Mouse (Mus musculus): ENCODE measurements around the gene Pigv. TPM values are rescaled to one million over a fixed set of nuclear protein-coding genes. Genes with fewer than 3 reads are reported as not detected.

The Pigv gene
- polyA plus RNA-seq, 1 experiment from 2014 or later = 20.4 TPM

- Histone ChIP-seq H3K27me3 (no peaks in the 10 kb centered on the region), H3K27ac (peak overlapping the region; percentile 73), H3K4me2 (replicated peaks) (peak overlapping the region; percentile 88), H3K9me3 (no peaks in the 10 kb centered on the region), H3K36me3 (no peaks in the 10 kb centered on the region), H3K4me1 (peaks cover 21% of the 10 kb centered on the region), H3K4me3 (peak overlapping the region; percentile 70), H3K9ac (peak overlapping the region; percentile 91)
- WGBS = 2% methylated on average over 63 of the region's 69 CpGs
- ATAC-seq (ENCODE audit: insufficient number of reproducible peaks, insufficient read depth, low FRiP score, low TSS enrichment) = 0 out of 2 replicates have a peak, but pooled peaks have one; percentile 36
Measured at GRCm38 (mm10) chr4:133632483-133633327, 39.7 kb downstream of the Pigv start.

GRCm38 (mm10) chr4:133631769-133632411 is 40.6 kb downstream of the Pigv start:
- 0 out of 2 replicates have a peak, but pooled peaks have one; percentile 6 for ATAC-seq (ENCODE audit: insufficient number of reproducible peaks, insufficient read depth, low FRiP score, low TSS enrichment)
- 48% methylated on average over 9 of the region's 9 CpGs for WGBS
- Histone ChIP-seq H3K27me3 (no peaks in the 10 kb centered on the region), H3K27ac (0 out of 2 replicates have a peak overlapping the region, but pooled peaks have one; percentile 51), H3K9ac (peak overlapping the region; percentile 91), H3K4me3 (peak overlapping the region; percentile 70), H3K4me2 (replicated peaks) (peak overlapping the region; percentile 88), H3K4me1 (peaks cover 21% of the 10 kb centered on the region), H3K36me3 (peaks cover 3% of the 10 kb centered on the region; the same call in 1 of the 2 replicates), H3K9me3 (no peaks in the 10 kb centered on the region)

GRCm38 (mm10) chr4:133631071-133631768 is 41.2 kb downstream of the Pigv start:
- Histone ChIP-seq H3K27me3 (no peaks in the 10 kb centered on the region), H3K4me3 (peak overlapping the region; percentile 3; the same call in 1 of the 2 replicates), H3K4me1 (peaks cover 21% of the 10 kb centered on the region), H3K4me2 (replicated peaks) (peak overlapping the region; percentile 88; the same call in 1 of the 2 replicates), H3K27ac (no peak overlapping the region), H3K9ac (no peak overlapping the region), H3K36me3 (peaks cover 10% of the 10 kb centered on the region; the same call in 1 of the 2 replicates), H3K9me3 (no peaks in the 10 kb centered on the region)
- ATAC-seq (ENCODE audit: insufficient number of reproducible peaks, insufficient read depth, low FRiP score, low TSS enrichment) = no peak
- WGBS = 78% methylated on average over 14 of the region's 14 CpGs

- no peak overlapping the region for H3K9ac ChIP-seq
- H3K4me2 ChIP-seq (replicated peaks) = no peak overlapping the region
- H3K9me3 ChIP-seq = no peaks in the 10 kb centered on the region
- no peak overlapping the region for H3K27ac ChIP-seq
- no peaks in the 10 kb centered on the region for H3K27me3 ChIP-seq
- H3K36me3 ChIP-seq = peaks cover 18% of the 10 kb centered on the region
- H3K4me1 ChIP-seq = peaks cover 21% of the 10 kb centered on the region
- H3K4me3 ChIP-seq = no peak overlapping the region
- WGBS = 90% methylated on average over 8 of the region's 8 CpGs
- no peak for ATAC-seq (ENCODE audit: insufficient number of reproducible peaks, insufficient read depth, low FRiP score, low TSS enrichment)
Measured at GRCm38 (mm10) chr4:133630326-133630920, 42.0 kb downstream of the Pigv start.

DNA sequence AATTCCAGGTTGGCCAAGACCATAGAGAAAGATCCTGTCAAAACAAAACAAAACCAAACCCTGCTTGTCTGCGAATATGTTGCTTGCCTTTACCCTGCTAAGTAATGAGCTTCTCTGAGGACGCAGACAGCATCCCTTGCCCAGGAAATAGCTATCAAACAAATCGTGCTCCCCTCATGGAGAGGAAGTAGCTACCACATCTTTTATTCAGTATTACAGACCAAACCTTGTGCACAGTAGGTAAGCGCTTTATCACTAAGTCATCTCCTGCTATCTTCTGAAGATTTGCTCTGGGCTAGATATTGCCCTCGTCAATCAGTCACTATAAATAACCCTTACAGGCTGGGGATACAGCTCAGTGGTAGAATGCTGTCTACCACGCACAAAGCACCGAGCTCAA is 43.3 kb downstream of the Pigv start:
- 89% methylated on average over 7 of the region's 7 CpGs for WGBS
- peaks cover 21% of the 10 kb centered on the region for H3K4me1 ChIP-seq
- H3K9ac ChIP-seq = no peak overlapping the region
- no peak overlapping the region for H3K27ac ChIP-seq
- H3K4me2 ChIP-seq (replicated peaks) = no peak overlapping the region
- no peak for ATAC-seq (ENCODE audit: insufficient number of reproducible peaks, insufficient read depth, low FRiP score, low TSS enrichment)
- H3K9me3 ChIP-seq = no peaks in the 10 kb centered on the region
- H3K27me3 ChIP-seq = no peaks in the 10 kb centered on the region
- H3K4me3 ChIP-seq = no peak overlapping the region
- H3K36me3 ChIP-seq = peaks cover 28% of the 10 kb centered on the region

GRCm38 (mm10) chr4:133628517-133628916 is 43.9 kb downstream of the Pigv start:
- Histone ChIP-seq H3K27me3 (no peaks in the 10 kb centered on the region), H3K4me1 (peaks cover 21% of the 10 kb centered on the region), H3K36me3 (peaks cover 34% of the 10 kb centered on the region), H3K9me3 (no peaks in the 10 kb centered on the region), H3K4me2 (replicated peaks) (no peak overlapping the region), H3K27ac (no peak overlapping the region), H3K9ac (no peak overlapping the region), H3K4me3 (no peak overlapping the region)
- no peak for ATAC-seq (ENCODE audit: insufficient number of reproducible peaks, insufficient read depth, low FRiP score, low TSS enrichment)
- WGBS = 67% methylated on average over 2 of the region's 2 CpGs

DNA sequence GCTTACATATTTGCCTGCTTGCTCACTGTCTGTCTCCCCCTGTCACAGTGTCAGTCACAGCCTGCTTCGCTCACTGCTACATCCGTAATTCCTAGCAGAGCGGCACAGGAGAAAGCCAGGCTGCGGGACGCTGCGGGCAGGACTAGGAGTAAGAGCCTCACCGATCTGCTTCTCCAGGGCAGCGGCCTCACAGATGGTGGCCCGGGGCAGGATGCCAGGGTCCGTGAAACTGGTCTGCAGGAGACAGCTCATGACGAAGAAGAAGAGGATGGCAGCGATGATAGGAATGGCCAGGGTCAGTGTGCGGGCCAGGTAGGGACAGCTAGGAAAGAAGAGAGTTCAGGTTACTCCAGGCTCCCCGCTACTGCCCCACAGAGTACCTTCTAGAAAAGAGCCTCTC is 45.4 kb downstream of the Pigv start:
- no peak for ATAC-seq (ENCODE audit: insufficient number of reproducible peaks, insufficient read depth, low FRiP score, low TSS enrichment)
- no peak overlapping the region for H3K27ac ChIP-seq
- H3K4me1 ChIP-seq = peaks cover 15% of the 10 kb centered on the region
- WGBS = 90% methylated on average over 14 of the region's 14 CpGs
- no peaks in the 10 kb centered on the region for H3K9me3 ChIP-seq
- H3K36me3 ChIP-seq = peaks cover 34% of the 10 kb centered on the region
- H3K9ac ChIP-seq = no peak overlapping the region
- no peaks in the 10 kb centered on the region for H3K27me3 ChIP-seq
- H3K4me3 ChIP-seq = no peak overlapping the region
- H3K4me2 ChIP-seq (replicated peaks) = no peak overlapping the region

DNA sequence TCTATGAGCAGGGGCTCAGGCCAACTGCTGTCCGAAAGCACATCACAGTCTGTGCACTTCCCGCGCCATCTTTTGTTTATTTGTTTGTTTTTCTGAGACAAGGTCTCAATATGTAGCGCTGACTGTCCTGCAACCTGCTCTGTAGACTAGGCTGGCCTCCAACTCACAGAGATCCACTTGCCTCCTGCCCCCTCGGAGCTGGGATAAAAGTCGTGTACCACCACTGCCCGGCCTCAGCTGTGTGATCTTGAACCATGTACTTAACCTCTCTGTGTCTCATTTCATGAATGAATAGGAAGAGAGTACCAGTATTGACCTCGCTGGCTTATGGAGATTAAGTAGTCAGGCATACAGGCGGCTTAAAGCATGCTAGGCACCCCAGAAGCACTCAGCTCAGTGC is 45.8 kb downstream of the Pigv start:
- no peak overlapping the region for H3K27ac ChIP-seq
- H3K27me3 ChIP-seq = no peaks in the 10 kb centered on the region
- H3K9ac ChIP-seq = no peak overlapping the region
- peaks cover 10% of the 10 kb centered on the region; the same call in 1 of the 2 replicates for H3K4me1 ChIP-seq
- no peak for ATAC-seq (ENCODE audit: insufficient number of reproducible peaks, insufficient read depth, low FRiP score, low TSS enrichment)
- no peak overlapping the region for H3K4me2 ChIP-seq (replicated peaks)
- H3K4me3 ChIP-seq = no peak overlapping the region
- H3K36me3 ChIP-seq = peaks cover 34% of the 10 kb centered on the region
- WGBS = 91% methylated on average over 9 of the region's 9 CpGs
- no peaks in the 10 kb centered on the region for H3K9me3 ChIP-seq

DNA sequence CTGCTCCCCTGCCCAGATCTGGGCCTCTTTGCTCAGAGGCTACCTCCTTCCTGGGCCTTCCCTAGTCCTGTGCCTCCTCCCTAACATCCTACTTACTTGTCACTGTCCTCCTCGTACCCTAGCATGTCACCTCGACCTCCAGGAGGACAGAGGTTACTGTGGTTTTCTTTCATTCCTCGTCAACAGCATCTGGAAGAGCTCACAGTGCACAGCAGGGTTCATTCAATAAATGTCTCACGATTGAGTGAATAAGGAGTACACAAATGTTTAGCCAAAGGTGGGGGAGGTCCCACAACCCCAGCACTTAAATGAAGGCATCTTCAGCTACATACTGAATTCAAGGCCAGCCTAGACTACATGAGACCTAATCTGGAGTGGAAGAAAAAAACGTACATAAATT is 46.2 kb downstream of the Pigv start:
- Histone ChIP-seq H3K9me3 (no peaks in the 10 kb centered on the region), H3K36me3 (peaks cover 36% of the 10 kb centered on the region), H3K27me3 (no peaks in the 10 kb centered on the region), H3K4me1 (peaks cover 6% of the 10 kb centered on the region; the same call in 1 of the 2 replicates), H3K4me2 (replicated peaks) (no peak overlapping the region), H3K9ac (no peak overlapping the region), H3K27ac (no peak overlapping the region), H3K4me3 (no peak overlapping the region)
- ATAC-seq (ENCODE audit: insufficient number of reproducible peaks, insufficient read depth, low FRiP score, low TSS enrichment) = no peak
- 44% methylated on average over 5 of the region's 5 CpGs for WGBS

DNA sequence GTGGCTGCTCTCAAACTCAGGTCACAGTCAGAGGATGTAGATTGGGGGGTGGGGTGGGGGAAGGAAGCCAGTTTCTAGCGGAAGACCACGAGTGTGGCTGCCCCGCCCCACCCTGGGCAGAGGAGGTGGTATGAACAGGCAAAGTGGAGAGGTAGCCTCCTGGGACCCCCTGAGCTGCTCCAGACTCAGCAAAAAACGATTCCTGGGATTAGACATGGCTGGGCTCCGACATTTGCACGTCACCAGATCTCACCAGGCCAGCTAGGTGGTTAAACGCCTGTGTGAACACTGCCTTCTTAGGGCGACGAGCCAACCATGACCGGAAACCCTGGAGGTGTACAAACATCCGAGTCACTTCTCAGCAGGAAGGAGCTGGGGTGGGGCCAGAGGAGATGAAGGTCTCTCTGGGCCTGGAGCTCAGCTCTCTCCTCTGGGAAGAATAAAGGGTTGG is 46.8 kb downstream of the Pigv start:
- 50% methylated on average over 11 of the region's 11 CpGs for WGBS
- no peak for ATAC-seq (ENCODE audit: insufficient number of reproducible peaks, insufficient read depth, low FRiP score, low TSS enrichment)
- no peaks in the 10 kb centered on the region for H3K27me3 ChIP-seq
- H3K4me2 ChIP-seq (replicated peaks) = no peak overlapping the region
- H3K9ac ChIP-seq = no peak overlapping the region
- H3K4me1 ChIP-seq = peaks cover under 1% of the 10 kb centered on the region; the same call in 1 of the 2 replicates
- 0 out of 2 replicates have a peak overlapping the region, but pooled peaks have one; percentile 30 for H3K27ac ChIP-seq
- peaks cover 40% of the 10 kb centered on the region for H3K36me3 ChIP-seq
- H3K4me3 ChIP-seq = no peak overlapping the region
- H3K9me3 ChIP-seq = no peaks in the 10 kb centered on the region

GRCm38 (mm10) chr4:133624830-133625229 is 47.6 kb downstream of the Pigv start:
- Histone ChIP-seq H3K36me3 (peaks cover 40% of the 10 kb centered on the region), H3K4me3 (no peak overlapping the region), H3K9me3 (no peaks in the 10 kb centered on the region), H3K4me1 (no peaks in the 10 kb centered on the region; the same call in 1 of the 2 replicates), H3K9ac (no peak overlapping the region), H3K4me2 (replicated peaks) (no peak overlapping the region), H3K27ac (no peak overlapping the region), H3K27me3 (no peaks in the 10 kb centered on the region)
- WGBS = 93% methylated on average over 7 of the region's 7 CpGs
- ATAC-seq (ENCODE audit: insufficient number of reproducible peaks, insufficient read depth, low FRiP score, low TSS enrichment) = no peak
